Mouse (Mus musculus) kidney, postnatal 0 days (tissue): ENCODE results near the gene 4833439L19Rik. TPM values are rescaled to one million over a fixed set of nuclear protein-coding genes. Genes with fewer than 3 reads are reported as not detected.

Source experiments
- ATAC-seq: fragments of 200-750 bp; cut with Nextera tagmentation; replicated peaks from 2 replicates; pipeline ENCODE4 v1.8.0; 2017; ENCODE audit warnings: low read depth, moderate number of reproducible peaks, moderate TSS enrichment, moderate library complexity; ENCODE audit not compliant: low FRiP score
- DNase-seq: peaks from one replicate; pipeline ENCODE4 v3.0.0-alpha.2; 2016; ENCODE audit warnings: low spot score
- H3K27ac ChIP-seq: fragments of 300-500 bp; sonication (generic); 2 replicates; pipeline ENCODE4 v1.5.1; 2014; ENCODE audit warnings: mild to moderate bottlenecking
- H3K27me3 ChIP-seq: fragments of 300-500 bp; sonication (generic); 2 replicates; pipeline ENCODE4 v1.6.1; 2014; ENCODE audit warnings: low read length, mixed read lengths; ENCODE audit not compliant: insufficient read depth
- H3K36me3 ChIP-seq: fragments of 300-500 bp; sonication (generic); 2 replicates; pipeline ENCODE4 v1.6.1; 2014; ENCODE audit warnings: low read length, mixed read lengths; ENCODE audit not compliant: insufficient read depth
- H3K4me1 ChIP-seq: fragments of 300-500 bp; sonication (generic); replicated peaks from 2 replicates; pipeline ENCODE4 v1.6.1; 2014; ENCODE audit warnings: antibody characterized with exemption, low read length, mixed read lengths; ENCODE audit not compliant: insufficient read depth
- H3K4me2 ChIP-seq: fragments of 300-500 bp; sonication (generic); 2 replicates; pipeline ENCODE4 v1.6.1; 2014; ENCODE audit warnings: mild to moderate bottlenecking, low read length, moderate library complexity, mixed read lengths
- H3K4me3 ChIP-seq: fragments of 300-500 bp; sonication (generic); replicated peaks from 2 replicates; pipeline ENCODE4 v1.5.1; 2014; ENCODE audit warnings: low read depth, low read length
- H3K9ac ChIP-seq: fragments of 300-500 bp; sonication (generic); 2 replicates; pipeline ENCODE4 v1.6.1; 2014; ENCODE audit warnings: low read depth, low read length
- H3K9me3 ChIP-seq: fragments of 300-500 bp; sonication (generic); replicated peaks from 2 replicates; pipeline ENCODE4 v1.6.1; 2016; ENCODE audit warnings: low read length, inconsistent platforms, mixed read lengths
- CTCF ChIP-seq: IDR thresholded peaks from 2 replicates; pipeline ENCODE4 v1.5.1; 2016; ENCODE audit warnings: antibody characterized with exemption, low read depth, mild to moderate bottlenecking, moderate library complexity
- WGBS: fragments of 180-500 bp; shearing (Covaris S2); extraction: QIAGEN DNeasy Blood & Tissue Kit; methylation state at CpG from one replicate; pipeline ENCODE4 v1.1.7; 2014; 5-methylcytosine and 5-hydroxymethylcytosine counted together
- polyA plus RNA-seq: library from polyadenylated mRNA; unstranded; fragments of >200 nt; fragmentation: Nextera tagmentation; extraction: Ambion mirVana; gene quantifications from 2 replicates; pipeline ENCODE4 v1.2.1, GENCODE M21; 2015

4833439L19Rik gene
- polyA plus RNA-seq, 1 experiment from 2014 or later: 190 TPM

GRCm38 (mm10) chr13:54557652-54558051 lies 7.6 kb downstream of the 4833439L19Rik start:
- peaks cover 69% of the 10 kb centered on the region for H3K36me3 ChIP-seq

GRCm38 (mm10) chr13:54556796-54557195 lies 8.4 kb downstream of the 4833439L19Rik start:
- DNase-seq: no peak
- TF ChIP-seq CTCF: no peak
- 85% methylated on average over 3 of the region's 3 CpGs for WGBS
- H3K36me3 ChIP-seq: peaks cover 73% of the 10 kb centered on the region
- H3K9ac ChIP-seq: no peak overlapping the region
- H3K4me2 ChIP-seq: no peak overlapping the region
- no peak for ATAC-seq
- H3K4me1 ChIP-seq: no peaks in the 10 kb centered on the region
- no peak overlapping the region for H3K27ac ChIP-seq
- H3K9me3 ChIP-seq: no peaks in the 10 kb centered on the region
- H3K4me3 ChIP-seq: no peak overlapping the region
- no peaks in the 10 kb centered on the region for H3K27me3 ChIP-seq

More at GRCm38 (mm10) chr13:54557652-54558051, 7.6 kb downstream of the 4833439L19Rik start:
- Histone ChIP-seq H3K4me2 (no peak overlapping the region), H3K4me3 (no peak overlapping the region), H3K27ac (no peak overlapping the region), H3K4me1 (no peaks in the 10 kb centered on the region), H3K27me3 (no peaks in the 10 kb centered on the region), H3K9me3 (no peaks in the 10 kb centered on the region), H3K9ac (no peak overlapping the region)
- no peak for ATAC-seq
- WGBS: 86% methylated on average over 1 of the region's 1 CpGs
- DNase-seq: no peak
- TF ChIP-seq CTCF: no peak

GRCm38 (mm10) chr13:54556176-54556575 lies 9.1 kb downstream of the 4833439L19Rik start:
- no peak overlapping the region for H3K9ac ChIP-seq
- H3K9me3 ChIP-seq: no peaks in the 10 kb centered on the region
- H3K4me2 ChIP-seq: no peak overlapping the region
- no peaks in the 10 kb centered on the region for H3K4me1 ChIP-seq
- H3K27me3 ChIP-seq: no peaks in the 10 kb centered on the region
- H3K27ac ChIP-seq: no peak overlapping the region
- DNase-seq (no peak), ATAC-seq (no peak)
- TF ChIP-seq CTCF: no peak
- H3K36me3 ChIP-seq: peaks cover 74% of the 10 kb centered on the region
- WGBS: 87% methylated on average over 9 of the region's 9 CpGs
- H3K4me3 ChIP-seq: no peak overlapping the region

- no peak for TF ChIP-seq CTCF
- no peak overlapping the region for H3K4me2 ChIP-seq
- ATAC-seq: no peak
- H3K4me3 ChIP-seq: no peak overlapping the region
- H3K9me3 ChIP-seq: no peaks in the 10 kb centered on the region
- peaks cover 36% of the 10 kb centered on the region; the same call in 1 of the 2 replicates for H3K36me3 ChIP-seq
- no peak for DNase-seq
- no peaks in the 10 kb centered on the region for H3K4me1 ChIP-seq
- no peaks in the 10 kb centered on the region for H3K27me3 ChIP-seq
- H3K9ac ChIP-seq: no peak overlapping the region
- no peak overlapping the region for H3K27ac ChIP-seq
- WGBS: 79% methylated on average over 7 of the region's 7 CpGs
Observed at GRCm38 (mm10) chr13:54548036-54548435, 17.2 kb downstream of the 4833439L19Rik start.

- Histone ChIP-seq H3K36me3 (peaks cover 31% of the 10 kb centered on the region; the same call in 1 of the 2 replicates), H3K4me1 (no peaks in the 10 kb centered on the region), H3K9ac (no peak overlapping the region), H3K9me3 (no peaks in the 10 kb centered on the region), H3K4me2 (no peak overlapping the region), H3K4me3 (no peak overlapping the region), H3K27me3 (no peaks in the 10 kb centered on the region), H3K27ac (no peak overlapping the region)
- ATAC-seq: no peak
- no peak for TF ChIP-seq CTCF
- DNase-seq: no peak
Observed at GRCm38 (mm10) chr13:54532134-54532533, 33.1 kb downstream of the 4833439L19Rik start.

- DNase-seq (no peak), ATAC-seq (no peak)
- H3K36me3 ChIP-seq: peaks cover 39% of the 10 kb centered on the region
- H3K27ac ChIP-seq: no peak overlapping the region
- H3K4me1 ChIP-seq: no peaks in the 10 kb centered on the region
- no peak overlapping the region for H3K4me3 ChIP-seq
- H3K9me3 ChIP-seq: no peaks in the 10 kb centered on the region
- WGBS: 80% methylated on average over 6 of the region's 6 CpGs
- TF ChIP-seq CTCF: no peak
- H3K27me3 ChIP-seq: no peaks in the 10 kb centered on the region
- no peak overlapping the region for H3K9ac ChIP-seq
- H3K4me2 ChIP-seq: no peak overlapping the region
Observed at GRCm38 (mm10) chr13:54527140-54527539, 38.1 kb downstream of the 4833439L19Rik start.

GRCm38 (mm10) chr13:54521181-54521580 lies 44.1 kb downstream of the 4833439L19Rik start:
- H3K36me3 ChIP-seq: peaks cover 9% of the 10 kb centered on the region
- ATAC-seq (no peak), DNase-seq (no peak)
- H3K9me3 ChIP-seq: no peaks in the 10 kb centered on the region
- no peak overlapping the region for H3K4me3 ChIP-seq
- no peaks in the 10 kb centered on the region for H3K27me3 ChIP-seq
- H3K4me2 ChIP-seq: no peak overlapping the region
- H3K27ac ChIP-seq: no peak overlapping the region
- TF ChIP-seq CTCF: no peak
- H3K4me1 ChIP-seq: no peaks in the 10 kb centered on the region
- no peak overlapping the region for H3K9ac ChIP-seq
